Mouse (Mus musculus) thymus, adult 2 months (tissue): ENCODE measurements around the gene Hist1h3i.

ENCODE experiments used
- CTCF ChIP-seq: fragments of 200-500 bp; IDR thresholded peaks from 2 replicates; pipeline ENCODE4 v1.5.1; 2012; ENCODE audit warnings: mild to moderate bottlenecking, control low read depth, low read length, moderate library complexity, borderline replicate concordance; ENCODE audit not compliant: control insufficient read depth, poor library complexity, insufficient read depth; ENCODE audit errors: extremely low read depth
- POLR2A ChIP-seq: fragments of 200-500 bp; IDR thresholded peaks from 2 replicates; pipeline ENCODE4 v1.6.1; 2012; ENCODE audit warnings: mild to moderate bottlenecking, low read length, control low read depth, moderate library complexity; ENCODE audit not compliant: control insufficient read depth, poor library complexity, insufficient read depth; ENCODE audit errors: extremely low read depth

DNA sequence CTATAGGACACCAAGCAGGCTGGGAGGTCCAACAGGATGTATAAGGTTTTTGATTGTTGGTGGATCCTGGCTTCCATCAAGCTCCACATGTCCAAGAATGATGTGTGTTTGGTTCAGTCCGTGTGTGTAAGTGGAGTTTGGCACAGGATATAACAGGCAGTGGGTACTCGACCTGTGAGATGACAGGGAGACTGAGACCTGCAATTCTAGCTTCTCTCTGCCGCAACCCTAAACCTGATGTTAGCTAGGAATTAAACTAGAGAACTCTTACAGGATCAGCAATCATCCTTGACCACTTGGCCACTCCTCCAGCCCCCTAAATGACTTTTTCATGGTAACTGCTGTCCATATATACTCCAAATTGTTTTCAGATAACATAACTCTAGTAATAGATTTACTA is 30.8 kb downstream of the Hist1h3i start:
- TF ChIP-seq POLR2A (no peak), CTCF (no peak)
